Mouse (Mus musculus) brain, embryonic 14.5 days (tissue): ENCODE data around the gene Dpy30.

Experiments
- CTCF ChIP-seq: fragments of 200-500 bp; IDR thresholded peaks from 2 replicates; pipeline ENCODE4 v1.5.1; 2012; ENCODE audit warnings: inconsistent platforms, mild to moderate bottlenecking, moderate library complexity, borderline replicate concordance; ENCODE audit not compliant: insufficient read depth, insufficient read length; ENCODE audit errors: extremely low read depth
- POLR2A ChIP-seq: fragments of 200-500 bp; IDR thresholded peaks from 2 replicates; pipeline ENCODE4 v1.6.1; 2012; ENCODE audit warnings: mild to moderate bottlenecking, inconsistent platforms, borderline replicate concordance; ENCODE audit not compliant: poor library complexity, insufficient read depth, insufficient read length, severe bottlenecking; ENCODE audit errors: extremely low read depth

DNA sequence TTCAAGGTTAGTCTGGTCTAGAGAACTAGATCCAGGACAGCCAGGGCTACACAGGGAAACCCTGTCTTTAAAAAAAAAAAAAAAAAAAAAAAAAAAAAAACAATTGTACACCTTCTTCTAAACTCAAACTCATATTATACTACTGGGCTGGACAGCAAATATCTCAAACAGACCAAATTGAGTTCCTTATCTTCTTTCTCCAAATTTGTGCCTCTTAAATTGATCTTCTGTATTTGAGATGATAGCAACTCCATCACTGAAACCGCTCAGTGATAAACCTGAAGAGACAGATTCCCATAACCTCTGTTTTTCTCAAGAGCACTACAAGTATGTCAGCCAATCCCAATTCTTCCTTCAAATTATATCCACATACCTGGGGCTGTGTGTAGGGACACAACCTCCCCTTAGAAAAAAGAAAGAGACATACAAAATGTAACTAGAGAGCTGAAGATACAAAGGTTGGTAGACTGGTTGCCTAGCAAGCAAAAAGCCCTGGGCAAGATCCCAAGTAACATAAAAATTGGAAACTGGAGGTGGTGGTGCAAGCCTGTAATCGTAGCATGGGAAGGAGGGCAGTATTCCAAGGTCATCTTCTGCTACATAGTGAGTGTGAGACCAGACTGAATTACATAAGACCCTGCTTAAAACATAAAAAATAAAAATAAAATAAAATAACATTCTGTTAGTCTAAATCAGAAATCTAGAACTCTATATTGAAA is 39.2 kb downstream of the Dpy30 start:
- TF ChIP-seq CTCF = no peak
- TF ChIP-seq POLR2A = no peak
